Mouse (Mus musculus): ENCODE results near the gene Lrrc17.

- TF ChIP-seq POLR2A (IDR thresholded peaks at IDR 0.05; ENCODE audit: insufficient read depth, low read depth, low read length) (no peak), CTCF (IDR thresholded peaks at IDR 0.05; ENCODE audit: insufficient read depth, low read depth, low read length) (no peak)
These were observed 67.6 kb downstream of the Lrrc17 start for GRCm38 (mm10) chr5:21610996-21611395.
